Mouse (Mus musculus) large intestine, adult 2 months (tissue): ENCODE measurements around the gene Elmod3. TPM values are rescaled to one million over a fixed set of nuclear protein-coding genes. Genes with fewer than 3 reads are reported as not detected.
A peak's percentile ranks its signal among the peaks of the same experiment; 100 is the strongest.

Source experiments
- DNase-seq: peaks from one replicate; pipeline ENCODE4 v3.0.0-alpha.2; 2012; ENCODE audit warnings: low read depth, low spot score
- WGBS: fragments of 180-500 bp; shearing (Covaris S2); methylation state at CpG from one replicate; pipeline ENCODE4 v1.1.7; 2018; 5-methylcytosine and 5-hydroxymethylcytosine counted together
- polyA plus RNA-seq: library from polyadenylated mRNA; depleted of rRNA; stranded (reverse); fragments of >200 nt; gene quantifications from 2 replicates; pipeline ENCODE4 v1.2.3, GENCODE M21; 2012; rRNA removed

The Elmod3 gene
- 18.3 and 26.8 TPM in 2 replicates for polyA plus RNA-seq

DNA sequence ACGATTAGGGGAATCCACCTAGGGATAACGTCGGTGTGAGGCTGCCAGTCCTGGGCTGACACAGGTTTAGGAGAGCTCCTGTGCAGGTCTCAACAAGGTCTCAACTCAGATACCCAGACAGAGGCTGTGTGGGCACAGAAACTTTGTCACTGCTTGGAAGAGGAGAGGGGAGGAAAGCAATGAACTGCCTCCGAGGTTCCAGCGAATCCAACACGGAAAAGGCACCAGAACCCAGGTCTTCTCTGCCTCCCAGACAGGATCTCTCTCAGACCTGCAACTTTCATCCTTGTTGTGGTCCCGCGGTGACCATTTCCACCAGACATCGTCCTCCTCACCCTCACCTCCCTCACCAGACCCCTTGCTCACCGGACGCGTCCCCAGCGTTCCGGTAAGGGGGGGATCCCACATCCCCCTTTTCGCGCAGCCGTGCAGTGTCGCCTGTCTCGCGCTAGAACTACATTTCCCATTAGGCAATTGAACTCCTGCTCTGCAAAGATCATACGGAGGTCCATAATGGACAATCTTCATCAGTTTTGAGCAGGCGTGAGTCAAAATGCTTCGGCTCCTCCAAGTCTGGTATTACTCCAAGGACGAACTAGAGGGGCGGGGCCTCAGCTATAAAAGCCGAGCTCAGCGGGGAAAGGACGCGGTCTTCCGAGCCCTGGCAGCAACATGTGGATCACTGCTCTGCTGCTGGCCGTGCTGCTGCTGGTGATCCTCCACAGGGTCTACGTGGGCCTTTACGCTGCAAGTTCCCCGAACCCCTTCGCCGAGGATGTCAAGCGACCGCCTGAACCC is at the start of gene Elmod3, which contains the start of gene Retsat:
TSS of gene Elmod3 (minus strand) at position 458 of the 798 bp plus-strand sequence.
TSS of gene Retsat (plus strand) at position 520 of the 798 bp plus-strand sequence.
- peak; percentile 98 for DNase-seq
- under 1% methylated on average over 38 of the region's 38 CpGs for WGBS

DNA sequence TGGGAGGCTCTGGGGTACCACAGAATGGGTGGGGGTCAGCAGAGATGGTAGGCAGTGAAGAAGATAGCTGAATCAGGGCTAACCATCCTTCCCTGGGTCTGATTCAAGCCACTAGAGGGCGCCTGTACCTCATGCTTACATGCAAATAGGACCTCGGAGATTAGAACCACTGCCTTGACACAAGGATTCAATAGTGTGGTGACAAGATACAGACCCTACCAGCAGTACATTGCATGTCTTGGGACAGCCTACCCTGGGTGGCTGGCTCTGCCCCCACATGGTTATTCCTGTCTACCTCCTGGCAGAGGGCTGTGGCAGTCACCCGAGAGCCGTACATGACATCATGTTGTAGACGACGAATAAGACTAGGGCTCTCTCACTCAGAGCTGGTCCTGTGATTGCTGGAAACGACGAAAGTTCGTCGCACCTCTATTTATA is 49.2 kb upstream of the Elmod3 start:
- 58% methylated on average over 10 of the region's 10 CpGs for WGBS
- DNase-seq: no peak

DNA sequence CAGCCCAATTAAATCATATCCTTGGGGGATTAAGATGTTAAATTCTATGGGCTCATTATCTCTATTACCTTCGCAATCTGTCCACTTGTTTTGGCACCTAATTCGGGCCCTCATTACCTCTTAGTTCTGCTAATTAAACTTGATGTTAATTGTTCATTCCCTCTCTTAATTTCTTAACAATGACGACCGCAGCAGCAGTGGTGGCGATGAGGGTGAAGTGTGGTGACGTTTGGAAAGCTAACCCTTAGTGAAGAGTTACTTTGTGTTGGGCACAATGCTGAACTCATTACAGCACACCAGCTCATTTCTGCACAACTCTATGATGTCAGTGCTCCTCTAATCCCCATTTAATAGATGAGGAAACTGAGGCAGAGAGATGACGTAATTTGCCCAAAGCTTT is 47.2 kb upstream of the Elmod3 start:
- 91% methylated on average over 7 of the region's 7 CpGs for WGBS
- no peak for DNase-seq

DNA sequence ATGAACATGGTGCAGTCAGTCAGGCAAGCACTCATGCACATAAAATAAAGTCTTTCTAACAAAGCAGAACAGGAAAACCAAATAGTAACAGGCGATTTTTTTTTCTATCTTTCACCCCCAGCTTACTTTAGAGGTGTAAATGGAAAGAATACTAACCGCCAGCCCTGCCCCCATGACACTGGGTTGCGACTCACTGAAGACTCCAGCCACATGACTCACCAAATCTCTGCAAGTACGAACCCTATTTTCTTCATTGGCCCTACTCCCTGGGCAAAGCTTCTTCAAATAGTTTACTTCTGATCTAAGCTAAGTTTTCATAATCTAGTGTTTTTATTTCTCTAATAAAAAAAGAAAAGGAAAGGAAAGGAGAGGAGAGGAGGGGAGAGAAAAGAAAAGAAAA is 46.4 kb upstream of the Elmod3 start:
- 59% methylated on average over 4 of the region's 4 CpGs for WGBS

DNA sequence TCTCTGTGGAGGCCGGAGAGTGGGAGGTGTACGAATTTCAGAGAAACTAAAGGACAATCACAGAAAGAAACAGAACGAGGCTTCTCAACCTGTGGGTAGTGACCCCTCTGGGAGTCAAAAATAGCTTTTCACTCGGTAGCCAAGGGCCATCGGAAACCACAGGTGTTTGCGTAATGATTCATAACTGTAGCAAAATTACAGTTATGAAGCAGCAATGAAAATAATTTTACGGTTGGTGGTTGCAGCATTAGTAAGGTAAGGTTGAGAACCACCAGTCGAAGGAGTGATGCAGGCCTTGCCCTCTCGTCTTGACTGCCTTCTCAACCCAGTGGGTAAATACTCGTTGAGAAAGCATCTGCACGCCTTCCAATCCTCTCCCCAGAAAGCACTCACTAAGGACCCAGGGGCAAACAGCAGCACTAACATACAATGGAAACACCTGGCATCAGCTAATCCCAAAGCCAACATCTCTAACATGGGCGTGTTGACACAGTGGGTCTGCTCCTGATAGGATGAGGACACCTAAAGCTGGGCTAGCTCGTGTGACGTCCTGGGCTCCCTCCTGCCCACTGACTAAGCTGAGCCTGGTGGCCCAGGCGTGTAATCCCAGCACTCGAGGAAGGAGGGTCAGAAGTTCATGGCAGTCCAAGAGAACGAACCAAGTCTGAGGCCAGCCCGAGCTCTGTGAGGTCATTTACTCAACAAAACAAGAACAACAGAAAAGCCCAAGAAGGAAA is 43.2 kb upstream of the Elmod3 start:
- WGBS: 46% methylated on average over 18 of the region's 18 CpGs

More for the DNA sequence above, 46.4 kb upstream of the Elmod3 start:
- no peak for DNase-seq

DNA sequence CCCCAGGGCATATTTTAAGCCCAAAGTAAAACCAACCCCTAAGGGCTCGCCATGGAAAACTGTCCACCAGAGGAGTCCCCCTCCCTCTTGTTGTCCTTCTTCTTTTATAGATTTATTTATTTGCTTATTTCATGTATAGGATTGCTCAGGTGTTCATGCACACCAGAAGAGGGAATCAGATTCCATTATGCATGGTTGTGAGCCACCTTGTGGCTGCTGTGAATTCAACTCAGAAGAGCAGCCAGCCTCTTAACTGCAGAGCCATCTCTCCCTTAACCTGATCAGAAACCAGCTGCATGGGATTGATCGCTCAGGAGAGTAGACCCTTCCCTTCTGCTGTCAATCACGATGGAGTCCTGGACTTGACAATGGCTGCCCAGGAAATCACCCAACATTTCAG is 38.7 kb upstream of the Elmod3 start:
- WGBS: 63% methylated on average over 3 of the region's 3 CpGs
- DNase-seq: no peak

More for the DNA sequence above, 43.2 kb upstream of the Elmod3 start:
- DNase-seq: no peak

DNA sequence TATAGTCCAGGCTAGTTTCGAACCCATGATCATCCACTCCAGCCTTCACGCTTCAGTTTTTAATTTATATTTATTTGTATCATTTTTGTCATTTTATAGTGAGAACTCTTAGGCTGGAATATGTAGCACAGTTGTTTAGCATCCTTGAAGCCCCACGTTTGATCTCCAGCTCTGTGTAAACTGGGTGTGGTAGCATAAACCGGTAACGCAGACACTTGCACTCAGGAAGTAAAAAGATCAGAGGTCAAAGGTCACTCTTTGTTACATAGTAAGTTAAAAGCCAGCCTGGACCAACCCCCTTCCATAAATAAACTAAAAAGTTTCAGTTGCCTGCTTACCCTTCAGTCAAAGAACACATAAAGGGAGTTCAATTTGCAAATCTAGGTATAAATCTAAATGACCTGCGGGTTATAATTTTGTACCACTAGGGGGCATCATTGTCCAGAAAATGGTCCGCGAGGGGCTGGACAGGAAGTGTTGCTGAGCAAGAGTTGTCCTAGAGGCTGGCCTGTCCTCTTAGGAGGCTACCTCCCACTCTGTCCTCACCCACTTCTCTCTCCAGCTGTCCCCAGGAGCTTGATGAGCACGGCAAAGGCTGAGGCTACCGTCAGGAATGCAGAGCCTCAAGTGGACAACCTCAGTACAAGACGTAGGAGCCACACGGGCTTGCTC is 37.7 kb upstream of the Elmod3 start:
- no peak for DNase-seq
- WGBS: 11% methylated on average over 12 of the region's 12 CpGs

DNA sequence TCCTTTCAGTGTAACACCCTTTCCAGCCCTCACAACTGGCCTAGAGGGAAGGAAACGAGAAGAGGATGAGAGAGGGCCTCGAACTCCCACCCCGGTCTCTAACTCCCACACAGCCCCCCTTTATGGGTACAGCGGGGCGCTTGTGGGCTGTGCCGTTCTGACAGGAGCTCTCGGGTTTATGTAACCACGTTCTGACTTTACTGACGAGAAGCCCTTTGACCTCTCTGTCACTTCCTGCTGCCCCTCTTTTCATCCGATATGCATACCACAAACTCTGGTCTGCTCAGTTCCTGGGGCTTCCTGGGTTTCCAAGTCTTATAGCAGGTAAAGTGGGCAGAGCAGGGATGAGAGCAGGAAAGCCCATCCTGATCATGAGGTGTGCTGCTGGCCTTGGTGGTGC is 36.1 kb upstream of the Elmod3 start:
- 50% methylated on average over 10 of the region's 10 CpGs for WGBS

DNA sequence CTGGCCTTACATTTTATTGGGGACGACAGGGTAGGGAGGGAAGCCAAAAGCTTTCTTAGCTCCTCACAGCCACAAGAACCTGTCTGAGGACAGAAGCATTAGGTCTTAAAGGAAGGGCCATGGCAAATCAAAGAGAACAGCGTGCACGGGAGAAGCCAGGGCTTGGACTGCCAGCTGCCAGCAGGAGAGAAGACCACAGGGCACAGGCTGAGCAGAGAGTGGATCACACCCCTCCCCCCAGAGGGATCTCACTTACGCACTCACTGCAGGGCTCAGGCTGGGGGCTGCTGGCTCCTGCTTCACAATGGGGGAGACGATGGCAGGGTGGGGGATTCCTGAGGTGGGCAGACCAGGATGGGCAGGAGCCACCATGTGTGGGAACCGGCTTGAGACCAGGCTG is 33.5 kb upstream of the Elmod3 start:
- DNase-seq: no peak
- WGBS: 69% methylated on average over 6 of the region's 6 CpGs

More for the DNA sequence above, 36.1 kb upstream of the Elmod3 start:
- DNase-seq: no peak

DNA sequence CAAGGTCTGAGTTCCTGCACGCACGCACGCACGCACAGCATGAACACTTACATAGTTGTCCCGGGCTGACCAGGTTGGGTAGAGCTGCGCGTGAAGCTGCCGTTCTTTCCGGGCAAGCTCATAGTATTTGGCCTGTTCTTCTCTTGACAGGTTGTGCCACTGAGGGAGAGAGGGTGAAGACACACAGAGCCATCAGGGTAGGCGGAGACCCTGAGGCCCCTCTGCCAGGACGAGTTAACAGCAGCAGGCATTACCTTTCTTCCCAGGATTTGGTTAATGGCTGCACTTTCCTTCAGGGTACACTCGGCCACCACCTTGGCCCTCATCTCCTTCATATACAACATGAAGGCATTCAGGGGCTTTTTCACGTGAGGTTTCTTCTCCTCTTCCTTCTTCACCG is 32.7 kb upstream of the Elmod3 start:
- 63% methylated on average over 14 of the region's 14 CpGs for WGBS

DNA sequence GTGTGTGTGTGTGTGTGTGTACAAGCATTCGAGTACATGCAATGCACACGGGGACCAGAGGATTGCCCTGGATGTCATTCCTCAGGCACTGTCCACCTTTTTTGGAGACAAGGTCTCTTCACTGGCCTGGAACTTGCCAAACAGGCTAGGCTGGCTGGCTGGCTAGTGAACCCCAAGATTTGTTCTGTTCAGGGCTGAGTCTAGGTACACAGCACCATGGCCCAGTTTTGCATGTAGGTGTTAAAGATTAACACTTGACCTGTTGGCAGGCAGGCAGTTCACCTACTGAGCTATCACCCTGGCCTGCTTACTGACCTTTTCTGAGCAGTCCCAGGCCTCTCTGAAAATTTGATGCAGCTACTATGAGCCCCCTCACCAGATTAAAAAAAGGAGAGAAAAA is 32.2 kb upstream of the Elmod3 start:
- DNase-seq: no peak

More for the DNA sequence above, 32.7 kb upstream of the Elmod3 start:
- no peak for DNase-seq

DNA sequence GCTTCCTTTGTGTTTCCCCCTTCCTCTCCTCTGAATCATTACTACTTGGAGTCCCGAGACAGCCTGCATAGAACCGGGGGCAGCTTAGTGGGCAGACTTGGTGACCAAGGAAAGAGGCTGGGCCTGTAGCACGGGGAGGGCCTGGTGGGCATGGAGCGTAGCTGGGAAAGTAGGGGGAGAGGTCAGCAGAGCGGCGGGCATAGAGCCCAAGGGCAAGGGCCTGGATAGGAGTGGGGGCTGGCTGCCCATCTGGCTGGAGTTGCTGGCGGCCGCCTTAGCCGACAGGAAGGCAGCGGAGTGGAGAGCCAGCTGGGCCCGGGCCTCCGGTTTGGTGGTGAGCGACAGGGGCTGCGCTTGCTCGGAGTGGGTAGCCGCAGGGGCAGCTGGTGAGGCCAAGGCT is 29.1 kb upstream of the Elmod3 start:
- 92% methylated on average over 16 of the region's 16 CpGs for WGBS
- DNase-seq: no peak

More for the DNA sequence above, 32.2 kb upstream of the Elmod3 start:
- 30% methylated on average over 2 of the region's 2 CpGs for WGBS

DNA sequence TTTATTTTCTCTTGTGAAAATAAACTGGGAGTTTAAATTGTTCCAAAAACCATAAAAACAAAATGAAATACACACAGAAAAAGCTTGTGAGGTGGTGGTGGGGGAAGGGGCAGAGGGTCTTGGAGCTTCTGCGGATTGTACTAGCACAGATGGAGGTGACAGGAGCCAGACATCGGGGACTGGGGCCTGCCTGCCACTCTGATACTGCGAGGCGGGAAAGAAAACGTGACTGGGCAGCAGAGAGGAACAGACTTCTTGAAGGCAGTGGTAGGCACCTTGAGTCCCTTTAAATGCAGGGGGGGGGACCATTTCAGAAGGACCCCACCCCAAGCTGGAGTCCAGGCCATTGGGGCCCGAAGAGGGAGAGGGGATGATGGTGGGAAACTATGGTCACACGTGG is 28.2 kb upstream of the Elmod3 start:
- DNase-seq: no peak
- 35% methylated on average over 7 of the region's 7 CpGs for WGBS

DNA sequence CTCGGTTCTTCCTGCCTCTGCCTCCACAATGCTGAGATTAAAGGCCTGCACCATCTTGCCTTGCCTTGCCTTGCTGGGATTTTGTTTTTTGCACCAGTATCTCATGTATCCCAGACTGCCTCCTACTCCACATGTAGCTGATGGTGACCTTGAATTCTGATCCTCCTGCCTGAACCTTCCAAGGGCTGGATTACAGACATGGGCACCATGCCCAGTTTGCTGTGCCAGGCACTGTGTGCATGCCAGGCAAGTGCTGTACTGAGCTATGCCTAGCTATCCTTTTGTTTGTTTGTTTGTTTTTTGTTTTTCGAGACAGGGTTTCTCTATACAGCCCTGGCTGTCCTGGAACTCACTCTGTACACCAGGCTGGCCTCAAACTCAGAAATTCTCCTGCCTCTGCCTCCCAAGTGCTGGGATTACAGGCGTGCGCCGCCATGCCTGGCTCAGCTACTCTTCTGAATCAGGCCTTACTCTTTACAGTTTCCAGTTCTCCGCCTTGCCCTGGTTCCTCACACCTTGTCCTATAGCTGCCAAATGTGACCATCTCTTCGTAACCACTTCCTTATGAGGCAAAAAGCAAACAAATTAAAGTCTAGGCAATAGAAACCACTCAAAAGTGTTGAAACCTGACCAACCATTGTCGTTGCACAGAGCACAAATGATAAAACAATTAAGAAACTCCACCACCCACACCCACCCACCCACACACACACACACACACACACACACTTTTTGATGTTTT is 25.6 kb upstream of the Elmod3 start:
- 40% methylated on average over 8 of the region's 8 CpGs for WGBS
- DNase-seq: no peak

DNA sequence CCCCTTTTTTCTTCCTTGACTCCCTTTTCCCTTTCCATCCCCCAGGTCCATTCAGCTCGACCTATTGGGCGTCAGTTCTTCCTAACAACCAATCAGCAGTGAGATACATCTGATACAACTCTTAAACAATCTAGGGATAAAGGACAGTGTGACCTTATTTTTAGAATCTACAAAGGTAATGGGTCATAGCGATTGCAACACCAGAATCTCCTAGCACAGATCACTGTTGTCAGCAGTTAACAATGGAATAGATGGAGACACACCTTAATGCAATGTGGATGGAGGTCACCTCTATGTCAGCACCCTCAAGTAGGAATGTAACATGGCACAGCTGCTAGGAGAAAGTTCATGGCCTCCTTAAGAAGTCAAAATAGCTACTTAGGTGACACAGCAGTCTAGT is 24.7 kb upstream of the Elmod3 start:
- WGBS: 57% methylated on average over 3 of the region's 3 CpGs

DNA sequence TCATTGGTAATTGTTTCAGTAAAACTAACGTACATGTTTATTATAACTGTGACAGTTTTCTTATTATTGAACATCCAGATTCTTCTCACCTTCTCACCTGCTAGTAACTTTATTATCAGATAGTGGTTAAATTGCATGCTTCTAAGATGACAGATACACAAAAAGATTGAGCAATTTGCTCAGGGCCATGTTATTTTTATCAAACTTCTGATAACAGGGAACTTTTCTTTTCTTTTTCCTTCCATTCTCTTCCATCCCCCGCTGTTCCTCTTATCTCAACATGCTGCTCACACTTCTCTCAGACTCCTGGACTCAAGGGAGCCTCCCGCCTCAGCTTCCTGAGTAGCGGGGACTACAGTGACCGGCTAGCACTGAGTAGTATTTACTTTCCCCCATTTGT is 22.7 kb upstream of the Elmod3 start:
- WGBS: 50% methylated on average over 5 of the region's 5 CpGs

More for the DNA sequence above, 24.7 kb upstream of the Elmod3 start:
- no peak for DNase-seq

DNA sequence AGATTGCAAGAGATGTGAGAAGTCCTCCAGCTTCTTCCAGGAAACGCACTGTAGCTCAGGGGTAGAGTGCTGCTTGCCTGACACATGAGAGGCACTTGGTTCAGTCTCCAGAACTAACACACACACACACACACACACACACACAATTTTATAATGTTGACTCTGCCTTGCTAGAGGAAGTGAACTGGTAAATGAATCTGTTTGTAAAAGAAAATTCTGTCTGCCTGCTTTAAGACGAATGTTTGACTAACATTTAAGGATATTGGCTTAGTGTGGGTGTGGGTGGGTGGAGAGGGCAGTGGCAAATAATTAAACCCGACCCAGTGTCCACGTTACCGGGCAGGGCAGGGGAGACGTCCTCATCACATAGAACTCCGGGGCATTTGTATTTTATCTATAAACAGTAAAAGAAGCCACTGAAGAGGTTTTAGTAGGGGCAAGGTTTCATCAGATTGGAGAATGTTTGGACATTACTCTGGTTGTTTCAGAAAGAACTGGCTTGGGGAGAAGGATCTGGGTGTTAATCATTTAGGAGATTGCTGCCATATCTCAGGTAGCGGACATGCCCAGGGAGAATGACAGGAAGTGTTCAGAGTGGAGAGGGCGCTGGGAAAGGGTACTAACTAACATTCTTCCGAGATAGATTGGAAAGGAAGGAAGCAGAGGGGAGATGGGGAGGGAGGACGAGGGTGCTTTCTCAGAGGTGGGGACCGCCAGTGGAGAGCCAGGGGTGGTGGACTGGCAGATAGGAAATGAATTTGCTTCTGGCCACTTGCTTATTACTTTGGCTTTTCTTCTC is 21.7 kb upstream of the Elmod3 start:
- WGBS: 11% methylated on average over 12 of the region's 12 CpGs
- DNase-seq: no peak

More for the DNA sequence above, 22.7 kb upstream of the Elmod3 start:
- no peak for DNase-seq

DNA sequence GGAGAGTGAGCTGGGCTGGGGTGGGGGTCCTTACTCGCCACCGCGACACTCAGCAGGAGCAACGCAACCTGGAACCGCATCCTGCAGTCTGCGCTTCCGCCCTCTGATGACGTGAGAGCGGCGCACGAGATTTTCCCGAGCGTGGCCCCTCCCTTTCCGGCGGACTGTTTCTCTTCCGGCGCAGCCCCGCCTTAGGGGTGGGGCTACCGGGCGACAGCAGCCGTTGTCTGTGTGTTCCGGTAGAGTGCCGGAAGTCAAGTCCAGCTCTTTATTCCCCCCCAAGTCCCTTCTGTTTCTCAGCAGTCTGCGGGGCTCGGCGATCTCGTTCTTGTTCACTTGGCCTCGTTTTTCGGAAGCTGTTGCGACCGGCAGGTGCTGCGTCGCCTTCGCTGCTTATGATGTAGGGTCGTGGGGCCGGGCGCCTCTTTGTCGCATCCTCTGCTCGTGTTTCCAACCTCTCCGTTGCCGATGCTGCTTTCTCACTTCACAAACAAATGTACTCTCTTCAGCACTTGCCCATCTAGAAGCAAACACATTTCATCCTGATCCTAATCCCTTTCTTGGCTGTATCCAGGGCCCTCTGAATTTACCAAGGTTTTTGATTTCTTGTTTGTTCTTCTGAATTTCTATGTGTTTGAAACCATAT is 18.6 kb upstream of the Elmod3 start, which contains the start of gene Tgoln1:
TSS of gene Tgoln1 (minus strand) at position 358 of the 646 bp plus-strand sequence.
- no peak for DNase-seq
- WGBS: under 1% methylated on average over 41 of the region's 41 CpGs
